22 mouse cellular contexts compared by ENCODE assay signal in the genomic region with DNA sequence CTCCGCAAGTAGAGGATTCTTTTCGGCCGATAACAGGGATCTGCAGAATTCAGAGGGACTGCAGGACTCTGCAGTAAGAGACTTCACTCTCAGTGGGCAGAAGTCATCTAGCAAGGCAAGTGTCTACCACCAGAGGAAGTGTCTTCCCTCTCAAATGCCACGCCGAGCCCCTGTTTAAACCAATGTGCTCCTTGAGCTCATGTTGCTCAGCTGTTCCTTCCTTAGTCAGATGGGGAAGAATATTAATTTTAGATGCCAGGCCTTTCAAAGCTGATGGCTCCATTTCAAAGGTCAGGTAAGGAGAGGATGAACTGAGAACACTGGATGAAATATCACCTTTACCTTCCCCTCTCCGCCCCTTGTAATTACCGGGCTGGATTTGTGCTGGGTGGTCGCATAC. TPM values are rescaled to one million over a fixed set of nuclear protein-coding genes. Genes with fewer than 3 reads are reported as not detected.
DNase-seq lines count a peak whose midpoint lies in the region; ATAC-seq and TF ChIP-seq lines count a peak whose summit lies in the region.
"Had no signal": no experiment of that assay in that cellular context is flagged by ENCODE, and none has a peak within 500 bp of the region (broad histone marks: within the 10 kb centered on the region; RNA-seq: fewer than 3 reads in every experiment).

A gene (minus strand): TSS at position 139 of the 400 bp plus-strand sequence.

- TF ChIP-seq EP300 in lung, postnatal 0 days (IDR thresholded peaks at IDR 0.05), result no peak

- WGBS in limb, embryonic 14.5 days, result 85% methylated on average over 8 of the region's 8 CpGs
- 80% methylated on average over 8 of the region's 8 CpGs for WGBS in limb, embryonic 10.5 days
- 66% methylated on average over 8 of the region's 8 CpGs for WGBS in lung, postnatal 0 days

- ATAC-seq in frontal cortex, adult (ENCODE audit: low TSS enrichment), result peak; percentile 16; the same call in 1 of the 2 replicates
- no peak for ATAC-seq in limb, embryonic 14.5 days (ENCODE audit: low FRiP score, low read depth)
- no peak for ATAC-seq in lung, postnatal 0 days
- ATAC-seq: CD4-positive, CD25-positive, alpha-beta regulatory T cell, adult 4 months; forebrain, postnatal 0 days; inflammation-experienced regulatory T-cells, adult 6 months had no signal

- peaks cover 3% of the 10 kb centered on the region; the same call in 1 of the 2 replicates for H3K4me1 ChIP-seq in limb, embryonic 14.5 days (ENCODE audit: control insufficient read depth, insufficient read depth, low read length)
- no peaks in the 10 kb centered on the region for H3K4me1 ChIP-seq in limb, embryonic 10.5 days
- H3K4me1 ChIP-seq in lung, postnatal 0 days (ENCODE audit: insufficient read depth, low read depth, low read length), result no peaks in the 10 kb centered on the region
- H3K4me1 ChIP-seq: neural tube, embryonic 15.5 days had no signal

- TF ChIP-seq CTCF in lung, postnatal 0 days (IDR thresholded peaks at IDR 0.05), result no peak

- TF ChIP-seq POLR2A in limb, embryonic 14.5 days (IDR thresholded peaks at IDR 0.05; ENCODE audit: borderline replicate concordance, extremely low read depth, insufficient read depth, insufficient read length), result no peak

- H3K27ac ChIP-seq in limb, embryonic 14.5 days (replicated peaks; ENCODE audit: low read depth, low read length), result no peak within 1 kb of the TSS
- H3K27ac ChIP-seq in limb, embryonic 10.5 days, result no peak within 1 kb of the TSS
- H3K27ac ChIP-seq in lung, postnatal 0 days (ENCODE audit: low read length), result no peak within 1 kb of the TSS
- H3K27ac ChIP-seq: hindbrain, embryonic 14.5 days; neural tube, embryonic 15.5 days had no signal

- no peaks in the 10 kb centered on the region for H3K36me3 ChIP-seq in limb, embryonic 14.5 days (ENCODE audit: control insufficient read depth, insufficient read depth, low read length)
- no peaks in the 10 kb centered on the region for H3K36me3 ChIP-seq in limb, embryonic 10.5 days
- H3K36me3 ChIP-seq in lung, postnatal 0 days (ENCODE audit: insufficient read depth, low read length), result no peaks in the 10 kb centered on the region
- H3K36me3 ChIP-seq: neural tube, embryonic 15.5 days had no signal

- H3K4me2 ChIP-seq in limb, embryonic 14.5 days (replicated peaks; ENCODE audit: low read depth, low read length, severe bottlenecking), result no peak within 1 kb of the TSS
- no peak within 1 kb of the TSS for H3K4me2 ChIP-seq in lung, postnatal 0 days (replicated peaks; ENCODE audit: low read depth, low read length)
- H3K4me2 ChIP-seq: hindbrain, embryonic 14.5 days; midbrain, embryonic 11.5 days; neural tube, embryonic 15.5 days had no signal

- H3K9ac ChIP-seq in limb, embryonic 14.5 days (ENCODE audit: low read depth, low read length, severe bottlenecking), result no peak within 1 kb of the TSS
- no peak within 1 kb of the TSS for H3K9ac ChIP-seq in lung, postnatal 0 days (replicated peaks; ENCODE audit: low read depth)
- H3K9ac ChIP-seq: forebrain, postnatal 0 days; hindbrain, embryonic 14.5 days; neural tube, embryonic 15.5 days had no signal

- no peak within 1 kb of the TSS for H3K4me3 ChIP-seq in limb, embryonic 14.5 days (replicated peaks; ENCODE audit: low read length)
- H3K4me3 ChIP-seq in limb, embryonic 10.5 days, result no peak within 1 kb of the TSS
- no peak within 1 kb of the TSS for H3K4me3 ChIP-seq in lung, postnatal 0 days (ENCODE audit: low read depth, low read length)
- H3K4me3 ChIP-seq: neural tube, embryonic 15.5 days had no signal

- no peaks in the 10 kb centered on the region for H3K9me3 ChIP-seq in limb, embryonic 14.5 days (ENCODE audit: control insufficient read depth, low read length)
- H3K9me3 ChIP-seq in limb, embryonic 10.5 days (replicated peaks), result no peaks in the 10 kb centered on the region
- no peaks in the 10 kb centered on the region for H3K9me3 ChIP-seq in lung, postnatal 0 days (ENCODE audit: low read length)
- H3K9me3 ChIP-seq: neural tube, embryonic 15.5 days had no signal

- intact Hi-C loops in heart, postnatal 25 days (cut with DNase I), result no loop called here

- no peaks in the 10 kb centered on the region for H3K27me3 ChIP-seq in limb, embryonic 14.5 days (ENCODE audit: control insufficient read depth, insufficient read depth, low read length)
- H3K27me3 ChIP-seq in limb, embryonic 10.5 days (ENCODE audit: low read depth, poor library complexity, severe bottlenecking), result no peaks in the 10 kb centered on the region
- no peaks in the 10 kb centered on the region for H3K27me3 ChIP-seq in lung, postnatal 0 days (replicated peaks; ENCODE audit: insufficient read depth, low read length)
- H3K27me3 ChIP-seq: neural tube, embryonic 15.5 days had no signal

- DNase-seq in frontal cortex, adult 2 months (ENCODE audit: extremely low spot score in 1 of 2, low spot score in 1 of 2), result no peak
- DNase-seq in limb, embryonic 14.5 days (ENCODE audit: low spot score), result no peak
- no peak for DNase-seq in limb, embryonic 10.5 days (ENCODE audit: low spot score)
- DNase-seq in heart, postnatal 25 days (ENCODE audit: low spot score), result no peak
- DNase-seq in lung, postnatal 0 days (ENCODE audit: low spot score), result no peak
- no peak for DNase-seq in right cerebral cortex, adult 2 months (ENCODE audit: low spot score in 2 of 2)
- DNase-seq in adrenal gland, postnatal 10 days, result no peak
- DNase-seq: cerebellum, adult 9-11 months; forebrain, postnatal 0 days; kidney, adult 2 months; left cerebral cortex, postnatal 4 days; lung, postnatal 10 days; right cerebral cortex, adult 18-20 months had no signal

RNA-seq across cellular contexts. Expression of the gene that starts here (rescaled TPM):
- polyA plus RNA-seq in frontal cortex, adult 2 months (2012; rRNA removed), result 0.13 and 0.26 TPM in 2 replicates
- polyA plus RNA-seq in limb, embryonic 14.5 days (2012; rRNA removed), result 16.6 and 18.6 TPM in 2 replicates
- polyA plus RNA-seq in limb, embryonic 14.5 days (2014; fragmentation: Nextera tagmentation; extraction: Ambion mirVana), result 8.9 and 11.2 TPM in 2 replicates
- 0.13 and 0.26 TPM in 2 replicates for polyA plus RNA-seq in limb, embryonic 10.5 days (2016; fragmentation: Nextera tagmentation; extraction: Ambion mirVana)
- total RNA-seq in heart, postnatal 25 days (2021), result 100 to 1,000 TPM; 303 to 406 TPM
- polyA plus RNA-seq in lung, postnatal 0 days (2015; fragmentation: Nextera tagmentation; extraction: Ambion mirVana), result 0.02 TPM in 1 of 2 replicates, not detected in the other
- total RNA-seq in adrenal gland, postnatal 10 days (2021), result 10 to 100 TPM in 1 of 2 experiments, 1 to 10 TPM in 1; 4.5 to 17.1 TPM
- total RNA-seq: adrenal gland, postnatal 36 days; midbrain, postnatal 0 days had no signal
- polyA plus RNA-seq: CD4-positive, CD25-positive, alpha-beta regulatory T cell, adult 4 months; inflammation-experienced regulatory T-cells, adult 6 months; liver, adult 2 months; midbrain, embryonic 11.5 days had no signal

Comparison
In these comparisons a context has a peak if more than half of its experiments do, and no peak if none do; other contexts are left out.
1. RNA of the gene that starts here (total RNA-seq): 303 to 406 TPM in heart, postnatal 25 days; 4.5 to 17.1 TPM in adrenal gland, postnatal 10 days; every median in the first group is over 10 times any median in the second.